ENCODE assay signal across 12 mouse cellular contexts in genomic region chr11:52129171-52129570, GRCm38 (mm10). TPM values are rescaled to one million over a fixed set of nuclear protein-coding genes. Genes with fewer than 3 reads are reported as not detected.
DNase-seq lines count a peak whose midpoint lies in the region; ATAC-seq and TF ChIP-seq lines count a peak whose summit lies in the region.
"Had no signal": no experiment of that assay in that cellular context is flagged by ENCODE, and none has a peak within 500 bp of the region (broad histone marks: within the 10 kb centered on the region; RNA-seq: fewer than 3 reads in every experiment).

No protein-coding gene starts in this region.

- no peaks in the 10 kb centered on the region for H3K79me2 ChIP-seq in CH12.LX (replicated peaks; ENCODE audit: control insufficient read depth, extremely low read depth, insufficient read depth, poor library complexity, severe bottlenecking)

- WGBS in forebrain, embryonic 13.5 days = 27% methylated on average over 3 of the region's 3 CpGs
- 32% methylated on average over 3 of the region's 3 CpGs for WGBS in forebrain, embryonic 14.5 days
- WGBS in embryonic facial prominence, embryonic 14.5 days = 31% methylated on average over 3 of the region's 3 CpGs

- no peak for DNase-seq in forebrain, embryonic 14.5 days (ENCODE audit: low spot score)
- DNase-seq in left cerebral cortex, adult 2 months (ENCODE audit: extremely low spot score in 1 of 2, low spot score in 2 of 2) = peak in 1 of 2 experiments; percentile 24
- DNase-seq in left cerebral cortex, postnatal 4 days = no peak
- DNase-seq in CH12.LX (ENCODE audit: extremely low read depth) = no peak
- no peak for DNase-seq in embryonic facial prominence, embryonic 14.5 days (ENCODE audit: low spot score)
- no peak for DNase-seq in adrenal gland, postnatal 36 days

- H3K36me3 ChIP-seq in forebrain, embryonic 13.5 days (ENCODE audit: poor library complexity, severe bottlenecking) = peaks cover 24% of the 10 kb centered on the region
- H3K36me3 ChIP-seq in forebrain, embryonic 14.5 days (ENCODE audit: control insufficient read depth, insufficient read depth, low read length) = peaks cover 24% of the 10 kb centered on the region
- H3K36me3 ChIP-seq in CH12.LX (replicated peaks in 1 of 2; ENCODE audit: control insufficient read depth in 1 of 2, insufficient read depth in 1 of 2, low read length in 1 of 2) = peaks cover 21 to 40% of the 10 kb centered on the region in 2 experiments
- H3K36me3 ChIP-seq in embryonic facial prominence, embryonic 14.5 days (ENCODE audit: control insufficient read depth, insufficient read depth, low read length) = peaks cover 25% of the 10 kb centered on the region

- dilution Hi-C loops in CH12.LX (cut with MboI; ENCODE audit: extremely low pct_ligation_motif_present, extremely low pct_unique_long_range_greater_than_20kb, low sequenced_read_pairs) = no loop called here

- TF ChIP-seq RAD21 in CH12.LX (IDR thresholded peaks at IDR 0.05; ENCODE audit: low read depth, low read length) = no peak

- peaks cover 5% of the 10 kb centered on the region for H3K9me3 ChIP-seq in forebrain, embryonic 13.5 days (replicated peaks)
- H3K9me3 ChIP-seq in forebrain, embryonic 14.5 days (replicated peaks; ENCODE audit: control insufficient read depth, low read length) = no peaks in the 10 kb centered on the region
- H3K9me3 ChIP-seq in CH12.LX (replicated peaks; ENCODE audit: low read length) = no peaks in the 10 kb centered on the region
- H3K9me3 ChIP-seq in embryonic facial prominence, embryonic 14.5 days (ENCODE audit: control insufficient read depth, low read length) = no peaks in the 10 kb centered on the region
- H3K9me3 ChIP-seq: G1E; hindbrain, embryonic 12.5 days had no signal

- intact Hi-C loops in left cerebral cortex, adult 2 months (cut with DNase I) = no loop called here
- intact Hi-C loops in left cerebral cortex, postnatal 4 days (cut with DNase I) = no loop called here

- no peak for ATAC-seq in forebrain, embryonic 13.5 days
- ATAC-seq in forebrain, embryonic 14.5 days = no peak
- ATAC-seq in embryonic facial prominence, embryonic 14.5 days (ENCODE audit: low read depth) = 0 out of 2 replicates have a peak, but pooled peaks have one; percentile 32
- ATAC-seq in erythroblast, adult 5-6 weeks (replicated peaks; ENCODE audit: low FRiP score, poor library complexity, severe bottlenecking) = no peak

- TF ChIP-seq POLR2A in CH12.LX (IDR thresholded peaks at IDR 0.05; ENCODE audit: low read depth, low read length) = no peak

- in situ Hi-C loops in CH12.LX (cut with MboI; ENCODE audit: low pct_ligation_motif_present, low pct_unique_long_range_greater_than_20kb, low sequenced_read_pairs) = no loop called here

- TF ChIP-seq CTCF in left cerebral cortex, adult 2 months (IDR thresholded peaks at IDR 0.05) = peak; percentile 28; the same call in 1 of the 2 replicates
- TF ChIP-seq CTCF in CH12.LX (conservative IDR thresholded peaks at IDR 0.05 in 1 of 2, IDR thresholded peaks at IDR 0.05 in 1 of 2; ENCODE audit: low read depth in 2 of 2, low read length in 2 of 2) = peak in 1 of 2 experiments; percentile 26; a peak in 1 of 4 replicates

- H3K4me1 ChIP-seq in forebrain, embryonic 13.5 days = 0 out of 2 replicates have a peak, but pooled peaks cover 4% of the 10 kb centered on the region
- H3K4me1 ChIP-seq in forebrain, embryonic 14.5 days (ENCODE audit: control insufficient read depth, insufficient read depth, low read length) = no peaks in the 10 kb centered on the region
- H3K4me1 ChIP-seq in CH12.LX (ENCODE audit: control insufficient read depth in 1 of 2, insufficient read depth in 2 of 2) = no peaks in the 10 kb centered on the region; a peak in 1 of 4 replicates
- H3K4me1 ChIP-seq in embryonic facial prominence, embryonic 14.5 days (ENCODE audit: control insufficient read depth, insufficient read depth, low read length) = no peaks in the 10 kb centered on the region
- H3K4me1 ChIP-seq: hindbrain, embryonic 12.5 days had no signal

- no peak overlapping the region for H3K4me3 ChIP-seq in forebrain, embryonic 13.5 days
- no peak overlapping the region for H3K4me3 ChIP-seq in forebrain, embryonic 14.5 days (ENCODE audit: low read depth, low read length)
- no peak overlapping the region for H3K4me3 ChIP-seq in left cerebral cortex, adult 2 months
- no peak overlapping the region for H3K4me3 ChIP-seq in CH12.LX (replicated peaks in 1 of 3; ENCODE audit: low read depth in 2 of 3, low read length in 2 of 3, poor library complexity in 1 of 3)
- no peak overlapping the region for H3K4me3 ChIP-seq in embryonic facial prominence, embryonic 14.5 days (ENCODE audit: low read depth, low read length)
- H3K4me3 ChIP-seq: hindbrain, embryonic 12.5 days had no signal

- no peaks in the 10 kb centered on the region for H3K27me3 ChIP-seq in forebrain, embryonic 13.5 days
- H3K27me3 ChIP-seq in forebrain, embryonic 14.5 days (replicated peaks; ENCODE audit: control insufficient read depth, insufficient read depth, low read length) = no peaks in the 10 kb centered on the region
- no peaks in the 10 kb centered on the region for H3K27me3 ChIP-seq in CH12.LX (replicated peaks)
- no peaks in the 10 kb centered on the region for H3K27me3 ChIP-seq in embryonic facial prominence, embryonic 14.5 days (replicated peaks; ENCODE audit: control insufficient read depth, insufficient read depth, low read length)
- H3K27me3 ChIP-seq: hindbrain, embryonic 12.5 days had no signal

- no peak for TF ChIP-seq EP300 in CH12.LX (IDR thresholded peaks at IDR 0.05; ENCODE audit: low read length)

- H3K9ac ChIP-seq in forebrain, embryonic 13.5 days = no peak overlapping the region
- H3K9ac ChIP-seq in forebrain, embryonic 14.5 days (ENCODE audit: low read length) = no peak overlapping the region
- H3K9ac ChIP-seq in CH12.LX (ENCODE audit: insufficient read depth, low read depth) = no peak overlapping the region
- no peak overlapping the region for H3K9ac ChIP-seq in embryonic facial prominence, embryonic 14.5 days (ENCODE audit: low read depth, low read length)
- H3K9ac ChIP-seq: hindbrain, embryonic 12.5 days had no signal

- peak overlapping the region; percentile 25; the same call in 1 of the 2 replicates for H3K27ac ChIP-seq in forebrain, embryonic 13.5 days
- H3K27ac ChIP-seq in forebrain, embryonic 14.5 days (ENCODE audit: low read depth, low read length) = no peak overlapping the region
- peak overlapping the region; percentile 78 for H3K27ac ChIP-seq in left cerebral cortex, adult 2 months
- H3K27ac ChIP-seq in CH12.LX (ENCODE audit: insufficient read depth, low read depth) = no peak overlapping the region
- H3K27ac ChIP-seq in embryonic facial prominence, embryonic 14.5 days (replicated peaks; ENCODE audit: low read depth, low read length) = no peak overlapping the region
- H3K27ac ChIP-seq: hindbrain, embryonic 12.5 days had no signal

- no peak overlapping the region for H3K4me2 ChIP-seq in forebrain, embryonic 13.5 days
- no peak overlapping the region for H3K4me2 ChIP-seq in forebrain, embryonic 14.5 days (ENCODE audit: low read length)
- H3K4me2 ChIP-seq in CH12.LX (ENCODE audit: insufficient read depth, low read depth, poor library complexity, severe bottlenecking) = no peak overlapping the region
- no peak overlapping the region for H3K4me2 ChIP-seq in embryonic facial prominence, embryonic 14.5 days (ENCODE audit: low read depth, low read length)
- H3K4me2 ChIP-seq: hindbrain, embryonic 12.5 days had no signal

TF ChIP-seq in CH12.LX, 34 proteins besides CTCF, POLR2A, EP300 and RAD21:
- no peak for TF ChIP-seq JUND (conservative IDR thresholded peaks at IDR 0.05; ENCODE audit: low read depth, low read length)
- peak; percentile 26; the same call in 1 of the 2 replicates for TF ChIP-seq POLR2AphosphoS2 (IDR thresholded peaks at IDR 0.05; ENCODE audit: low read depth, low read length)
TF ChIP-seq in CH12.LX: peak in this region for 1.

RNA-seq across cellular contexts. Expression of gene Olfr1373, which starts 16.2 kb away (rescaled TPM):
- not detected in 2 replicates for polyA plus RNA-seq in forebrain, embryonic 13.5 days (2015; fragmentation: Nextera tagmentation; extraction: Ambion mirVana)
- not detected in 2 replicates for polyA plus RNA-seq in forebrain, embryonic 14.5 days (2014; fragmentation: Nextera tagmentation; extraction: Ambion mirVana)
- total RNA-seq in left cerebral cortex, adult 2 months (2021) = not detected
- total RNA-seq in left cerebral cortex, postnatal 4 days (2021) = not detected
- total RNA-seq in CH12.LX (2012; rRNA removed) = not detected in 2 replicates
- total RNA-seq in CH12.LX (2014; rRNA removed) = not detected in 2 replicates
- not detected in 2 replicates for polyA plus RNA-seq in CH12.LX (2012; ENCODE audit: insufficient read length, low read depth)
- not detected in 2 replicates for polyA plus RNA-seq in embryonic facial prominence, embryonic 14.5 days (2014; fragmentation: Nextera tagmentation; extraction: Ambion mirVana)
- total RNA-seq in erythroblast, adult 5-6 weeks (2015; ENCODE audit: low replicate concordance) = not detected in 2 replicates
- not detected in 2 replicates for total RNA-seq in erythroblast, adult 5-6 weeks (2017; ENCODE audit: low replicate concordance)
- total RNA-seq in adrenal gland, postnatal 36 days (2021) = not detected
- total RNA-seq: G1E; left cerebral cortex, postnatal 10 days had no signal
- polyA plus RNA-seq: G1E; hindbrain, embryonic 12.5 days; stomach, embryonic 16.5 days had no signal

RNA-seq across cellular contexts. Expression of gene Ppp2ca, which starts 30.7 kb away (rescaled TPM):
- polyA plus RNA-seq in forebrain, embryonic 13.5 days (2015; fragmentation: Nextera tagmentation; extraction: Ambion mirVana) = 108 and 112 TPM in 2 replicates
- polyA plus RNA-seq in forebrain, embryonic 14.5 days (2014; fragmentation: Nextera tagmentation; extraction: Ambion mirVana) = 137 and 140 TPM in 2 replicates
- total RNA-seq in left cerebral cortex, adult 2 months (2021) = 100 to 1,000 TPM; 109 to 121 TPM
- 100 to 1,000 TPM; 132 to 134 TPM for total RNA-seq in left cerebral cortex, postnatal 4 days (2021)
- total RNA-seq in CH12.LX (2012; rRNA removed) (85.5 and 108 TPM in 2 replicates), CH12.LX (2014; rRNA removed) (177 and 190 TPM in 2 replicates)
- 121 and 185 TPM in 2 replicates for polyA plus RNA-seq in CH12.LX (2012; ENCODE audit: insufficient read length, low read depth)
- polyA plus RNA-seq in embryonic facial prominence, embryonic 14.5 days (2014; fragmentation: Nextera tagmentation; extraction: Ambion mirVana) = 91.2 and 95.4 TPM in 2 replicates
- 30.4 and 41.4 TPM in 2 replicates for total RNA-seq in erythroblast, adult 5-6 weeks (2015; ENCODE audit: low replicate concordance)
- 47.7 and 48.0 TPM in 2 replicates for total RNA-seq in erythroblast, adult 5-6 weeks (2017; ENCODE audit: low replicate concordance)
- total RNA-seq in adrenal gland, postnatal 36 days (2021) = 10 to 100 TPM; 78.0 to 84.2 TPM

Comparison
In these comparisons a context has a peak if more than half of its experiments do, and no peak if none do; other contexts are left out.
1. H3K27ac ChIP-seq: peak in forebrain, embryonic 13.5 days (single experiment) and left cerebral cortex, adult 2 months (single experiment); none in forebrain, embryonic 14.5 days (single experiment), CH12.LX (single experiment) and embryonic facial prominence, embryonic 14.5 days (single experiment).